Mouse (Mus musculus): ENCODE results near the gene Fbxo36. TPM values are rescaled to one million over a fixed set of nuclear protein-coding genes. Genes with fewer than 3 reads are reported as not detected.

Gene Fbxo36
- total and polyA plus RNA-seq, 2 experiments from 2014 or later: 8.3 to 12.8 TPM

DNA sequence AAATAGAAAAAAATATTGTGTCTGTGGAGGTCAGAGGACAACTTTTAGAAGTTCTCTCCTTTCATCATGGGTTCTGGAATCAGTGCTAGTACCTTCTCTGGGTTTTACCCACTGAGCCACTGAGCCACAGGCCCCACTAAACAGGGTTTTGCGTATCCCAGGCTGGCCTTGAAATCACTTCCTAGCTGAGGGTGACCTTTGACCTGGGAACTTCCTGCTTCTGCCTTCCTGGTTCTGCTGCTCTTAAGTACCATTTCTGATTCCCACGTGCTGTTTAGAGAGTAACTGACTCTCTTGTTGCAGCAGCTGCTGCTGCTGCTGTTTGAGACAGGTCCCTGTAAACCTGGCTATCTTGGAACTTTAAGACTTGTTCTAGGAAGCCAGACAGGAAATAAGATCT, 25.0 kb downstream of the Fbxo36 start:
- H3K36me3 ChIP-seq (replicated peaks; ENCODE audit: control insufficient read depth, insufficient read depth, low read length): no peaks in the 10 kb centered on the region
- H3K27ac ChIP-seq (ENCODE audit: low read depth): no peak overlapping the region
- no peak for ATAC-seq (ENCODE audit: insufficient read depth, low read depth)
- no peak overlapping the region for H3K4me2 ChIP-seq (ENCODE audit: low read depth, low read length)
- no peak overlapping the region for H3K9ac ChIP-seq (replicated peaks; ENCODE audit: low read depth, low read length)
- TF ChIP-seq CTCF (IDR thresholded peaks at IDR 0.05; ENCODE audit: low read depth) (no peak), EP300 (IDR thresholded peaks at IDR 0.05; ENCODE audit: low read depth) (no peak)
- H3K4me1 ChIP-seq (ENCODE audit: control insufficient read depth, insufficient read depth): peaks cover 4% of the 10 kb centered on the region; the same call in 1 of the 2 replicates
- WGBS: 48% methylated on average over 2 of the region's 2 CpGs
- no peak for DNase-seq (ENCODE audit: low spot score)
- no peaks in the 10 kb centered on the region for H3K9me3 ChIP-seq (replicated peaks; ENCODE audit: control insufficient read depth, low read length)
- H3K27me3 ChIP-seq (ENCODE audit: control insufficient read depth, insufficient read depth, low read length): no peaks in the 10 kb centered on the region
- H3K4me3 ChIP-seq (ENCODE audit: low read depth, low read length): no peak overlapping the region

DNA sequence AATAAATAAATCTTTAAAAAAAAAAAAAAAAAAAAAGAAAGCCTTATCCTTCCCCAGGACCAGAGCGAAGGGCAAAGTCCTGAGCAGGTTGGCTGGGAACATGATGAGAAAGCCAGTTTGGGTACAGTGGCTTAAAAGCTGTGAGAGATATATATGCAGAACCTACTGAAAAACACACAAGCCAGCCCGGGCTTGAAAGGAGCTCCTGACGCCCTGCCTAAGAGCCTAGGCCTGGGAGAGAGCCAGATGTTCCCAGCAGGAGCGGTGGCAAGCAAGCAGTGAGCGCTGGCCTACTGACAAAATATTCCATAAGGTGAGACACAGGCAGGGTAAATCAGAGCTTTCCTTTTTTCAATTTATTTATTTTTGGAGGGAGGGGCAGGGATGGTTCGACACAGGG, 26.6 kb downstream of the Fbxo36 start:
- no peaks in the 10 kb centered on the region for H3K4me1 ChIP-seq (ENCODE audit: control insufficient read depth, insufficient read depth)
- no peak overlapping the region for H3K4me3 ChIP-seq (ENCODE audit: low read depth, low read length)
- no peaks in the 10 kb centered on the region for H3K9me3 ChIP-seq (replicated peaks; ENCODE audit: control insufficient read depth, low read length)
- H3K27ac ChIP-seq (ENCODE audit: low read depth): no peak overlapping the region
- H3K9ac ChIP-seq (replicated peaks; ENCODE audit: low read depth, low read length): no peak overlapping the region
- no peak for ATAC-seq (ENCODE audit: insufficient read depth, low read depth)
- no peaks in the 10 kb centered on the region for H3K27me3 ChIP-seq (ENCODE audit: control insufficient read depth, insufficient read depth, low read length)
- 84% methylated on average over 6 of the region's 6 CpGs for WGBS
- DNase-seq (ENCODE audit: low spot score): no peak
- TF ChIP-seq CTCF (IDR thresholded peaks at IDR 0.05; ENCODE audit: low read depth) (no peak), EP300 (IDR thresholded peaks at IDR 0.05; ENCODE audit: low read depth) (no peak)
- H3K36me3 ChIP-seq (replicated peaks; ENCODE audit: control insufficient read depth, insufficient read depth, low read length): no peaks in the 10 kb centered on the region
- no peak overlapping the region for H3K4me2 ChIP-seq (ENCODE audit: low read depth, low read length)

DNA sequence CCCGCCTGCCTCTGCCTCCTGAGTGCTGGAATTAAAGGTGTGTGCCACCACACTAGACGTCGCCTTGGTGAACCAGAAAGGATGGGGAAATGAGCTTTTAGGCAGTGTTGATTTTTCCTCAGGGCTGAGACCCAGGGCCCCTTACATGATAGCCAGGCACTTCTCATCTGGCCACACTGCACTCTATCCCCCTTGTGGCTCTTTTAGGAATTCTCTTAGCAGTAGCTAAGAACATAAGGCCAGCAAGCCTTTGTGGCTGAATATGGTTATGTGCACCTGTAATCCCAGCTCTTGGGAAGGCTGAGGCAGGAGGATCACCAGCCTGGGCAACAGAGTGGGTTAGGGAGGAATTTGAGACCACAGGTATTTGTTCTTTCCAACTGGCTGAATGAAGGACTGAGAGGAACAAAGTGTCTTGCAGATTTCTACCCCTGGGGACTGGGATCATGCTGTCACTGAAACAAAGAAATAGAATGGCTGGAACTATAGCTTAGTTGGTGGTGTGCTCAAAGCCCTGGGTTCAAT, 27.1 kb downstream of the Fbxo36 start:
- no peak for TF ChIP-seq EP300 (IDR thresholded peaks at IDR 0.05; ENCODE audit: low read depth)
- no peak for TF ChIP-seq CTCF (IDR thresholded peaks at IDR 0.05; ENCODE audit: low read depth)
- Histone ChIP-seq H3K4me3 (ENCODE audit: low read depth, low read length) (no peak overlapping the region), H3K9ac (replicated peaks; ENCODE audit: low read depth, low read length) (no peak overlapping the region), H3K27me3 (ENCODE audit: control insufficient read depth, insufficient read depth, low read length) (no peaks in the 10 kb centered on the region), H3K27ac (ENCODE audit: low read depth) (no peak overlapping the region), H3K9me3 (replicated peaks; ENCODE audit: control insufficient read depth, low read length) (no peaks in the 10 kb centered on the region), H3K4me2 (ENCODE audit: low read depth, low read length) (no peak overlapping the region), H3K36me3 (replicated peaks; ENCODE audit: control insufficient read depth, insufficient read depth, low read length) (no peaks in the 10 kb centered on the region), H3K4me1 (ENCODE audit: control insufficient read depth, insufficient read depth) (no peaks in the 10 kb centered on the region)
- DNase-seq (ENCODE audit: low spot score): no peak
- WGBS: 91% methylated on average over 3 of the region's 3 CpGs
- no peak for ATAC-seq (ENCODE audit: insufficient read depth, low read depth)

DNA sequence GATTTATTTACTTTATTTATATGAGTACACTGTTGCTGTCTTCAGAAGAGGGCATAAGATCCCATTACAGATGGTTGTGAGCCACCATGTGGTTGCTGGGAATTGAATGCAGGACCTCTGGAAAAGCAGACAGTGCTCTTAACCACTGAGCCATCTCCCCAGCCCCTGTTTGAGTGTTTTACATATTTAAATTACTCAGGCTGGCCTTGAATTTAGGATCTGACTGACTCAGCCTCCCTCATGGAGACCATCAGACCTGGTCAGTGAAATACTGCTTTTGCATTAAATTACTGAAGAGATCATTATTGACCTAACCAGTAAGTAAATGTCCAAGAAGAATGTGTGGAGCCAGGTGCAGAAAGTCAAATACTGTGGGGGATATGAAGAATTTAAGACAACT, 28.7 kb downstream of the Fbxo36 start:
- H3K4me1 ChIP-seq (ENCODE audit: control insufficient read depth, insufficient read depth): no peaks in the 10 kb centered on the region
- H3K4me3 ChIP-seq (ENCODE audit: low read depth, low read length): no peak overlapping the region
- H3K36me3 ChIP-seq (replicated peaks; ENCODE audit: control insufficient read depth, insufficient read depth, low read length): no peaks in the 10 kb centered on the region
- no peak overlapping the region for H3K4me2 ChIP-seq (ENCODE audit: low read depth, low read length)
- no peak overlapping the region for H3K9ac ChIP-seq (replicated peaks; ENCODE audit: low read depth, low read length)
- no peak overlapping the region for H3K27ac ChIP-seq (ENCODE audit: low read depth)
- DNase-seq (ENCODE audit: low spot score): no peak
- TF ChIP-seq CTCF (IDR thresholded peaks at IDR 0.05; ENCODE audit: low read depth): no peak
- no peaks in the 10 kb centered on the region for H3K9me3 ChIP-seq (replicated peaks; ENCODE audit: control insufficient read depth, low read length)
- H3K27me3 ChIP-seq (ENCODE audit: control insufficient read depth, insufficient read depth, low read length): no peaks in the 10 kb centered on the region
- no peak for ATAC-seq (ENCODE audit: insufficient read depth, low read depth)

DNA sequence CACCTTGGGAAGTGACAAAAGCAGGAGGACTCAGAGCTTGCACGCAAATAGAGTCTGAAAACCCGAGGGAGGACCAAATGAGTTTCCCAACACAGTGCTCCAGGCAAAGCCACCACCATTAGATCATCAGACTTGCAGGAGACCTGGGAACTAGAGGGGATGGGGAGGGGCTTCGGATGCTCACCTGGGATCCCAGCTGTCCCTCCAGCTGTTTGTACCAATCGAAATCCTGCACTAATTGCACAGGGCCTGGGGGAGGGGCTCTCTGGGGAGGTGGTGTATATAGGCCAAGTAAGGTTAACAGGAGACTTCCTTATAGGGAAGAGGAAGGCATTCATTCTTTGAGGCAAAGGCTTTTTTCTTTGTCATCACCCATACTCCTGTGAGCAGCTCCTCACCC, 29.2 kb downstream of the Fbxo36 start:
- Histone ChIP-seq H3K4me1 (ENCODE audit: control insufficient read depth, insufficient read depth) (no peaks in the 10 kb centered on the region), H3K9me3 (replicated peaks; ENCODE audit: control insufficient read depth, low read length) (no peaks in the 10 kb centered on the region), H3K27ac (ENCODE audit: low read depth) (no peak overlapping the region), H3K27me3 (ENCODE audit: control insufficient read depth, insufficient read depth, low read length) (no peaks in the 10 kb centered on the region), H3K4me3 (ENCODE audit: low read depth, low read length) (no peak overlapping the region), H3K4me2 (ENCODE audit: low read depth, low read length) (no peak overlapping the region), H3K9ac (replicated peaks; ENCODE audit: low read depth, low read length) (no peak overlapping the region), H3K36me3 (replicated peaks; ENCODE audit: control insufficient read depth, insufficient read depth, low read length) (no peaks in the 10 kb centered on the region)
- WGBS: 62% methylated on average over 4 of the region's 4 CpGs
- no peak for ATAC-seq (ENCODE audit: insufficient read depth, low read depth)
- DNase-seq (ENCODE audit: low spot score): no peak
- TF ChIP-seq CTCF (IDR thresholded peaks at IDR 0.05; ENCODE audit: low read depth) (no peak), EP300 (IDR thresholded peaks at IDR 0.05; ENCODE audit: low read depth) (no peak)

DNA sequence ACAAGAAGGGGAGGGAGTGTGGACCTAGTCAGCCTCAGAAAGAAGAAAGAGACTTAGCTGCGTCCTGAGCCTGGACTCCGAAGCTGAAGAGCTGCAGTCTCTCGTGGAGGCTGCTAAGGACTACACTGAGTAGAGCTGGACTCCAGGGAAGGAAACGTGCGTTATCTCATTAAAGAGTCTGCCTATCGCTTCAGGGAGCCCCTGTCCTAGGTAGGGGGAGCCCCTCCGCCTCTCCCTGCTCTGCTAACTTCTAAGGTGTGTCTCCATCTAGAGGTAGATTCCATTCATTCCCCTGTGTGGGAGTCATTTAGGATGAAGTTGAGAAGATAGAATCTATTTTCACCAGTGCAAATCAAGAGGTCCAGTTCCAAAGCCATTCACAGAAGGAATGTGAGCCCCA, 29.9 kb downstream of the Fbxo36 start:
- Histone ChIP-seq H3K27me3 (ENCODE audit: control insufficient read depth, insufficient read depth, low read length) (no peaks in the 10 kb centered on the region), H3K4me1 (ENCODE audit: control insufficient read depth, insufficient read depth) (no peaks in the 10 kb centered on the region), H3K4me2 (ENCODE audit: low read depth, low read length) (no peak overlapping the region), H3K9ac (replicated peaks; ENCODE audit: low read depth, low read length) (no peak overlapping the region), H3K9me3 (replicated peaks; ENCODE audit: control insufficient read depth, low read length) (no peaks in the 10 kb centered on the region), H3K27ac (ENCODE audit: low read depth) (no peak overlapping the region), H3K4me3 (ENCODE audit: low read depth, low read length) (no peak overlapping the region), H3K36me3 (replicated peaks; ENCODE audit: control insufficient read depth, insufficient read depth, low read length) (no peaks in the 10 kb centered on the region)
- ATAC-seq (ENCODE audit: insufficient read depth, low read depth) (no peak), DNase-seq (ENCODE audit: low spot score) (no peak)
- WGBS: 23% methylated on average over 7 of the region's 7 CpGs
- TF ChIP-seq CTCF (IDR thresholded peaks at IDR 0.05; ENCODE audit: low read depth) (no peak), EP300 (IDR thresholded peaks at IDR 0.05; ENCODE audit: low read depth) (no peak)
